Mouse (Mus musculus): ENCODE data around the gene Atpif1. TPM values are rescaled to one million over a fixed set of nuclear protein-coding genes. Genes with fewer than 3 reads are reported as not detected.
A peak's percentile ranks its signal among the peaks of the same experiment; 100 is the strongest.
"Not testable (repeated sequence)": the region's sequence is repeated elsewhere in the genome, so short reads cannot be mapped to it uniquely, and the experiment has no call there.

The Atpif1 gene
- 936 and 950 TPM in 2 replicates for polyA plus RNA-seq (2015; fragmentation: Nextera tagmentation; extraction: Ambion mirVana)

DNA sequence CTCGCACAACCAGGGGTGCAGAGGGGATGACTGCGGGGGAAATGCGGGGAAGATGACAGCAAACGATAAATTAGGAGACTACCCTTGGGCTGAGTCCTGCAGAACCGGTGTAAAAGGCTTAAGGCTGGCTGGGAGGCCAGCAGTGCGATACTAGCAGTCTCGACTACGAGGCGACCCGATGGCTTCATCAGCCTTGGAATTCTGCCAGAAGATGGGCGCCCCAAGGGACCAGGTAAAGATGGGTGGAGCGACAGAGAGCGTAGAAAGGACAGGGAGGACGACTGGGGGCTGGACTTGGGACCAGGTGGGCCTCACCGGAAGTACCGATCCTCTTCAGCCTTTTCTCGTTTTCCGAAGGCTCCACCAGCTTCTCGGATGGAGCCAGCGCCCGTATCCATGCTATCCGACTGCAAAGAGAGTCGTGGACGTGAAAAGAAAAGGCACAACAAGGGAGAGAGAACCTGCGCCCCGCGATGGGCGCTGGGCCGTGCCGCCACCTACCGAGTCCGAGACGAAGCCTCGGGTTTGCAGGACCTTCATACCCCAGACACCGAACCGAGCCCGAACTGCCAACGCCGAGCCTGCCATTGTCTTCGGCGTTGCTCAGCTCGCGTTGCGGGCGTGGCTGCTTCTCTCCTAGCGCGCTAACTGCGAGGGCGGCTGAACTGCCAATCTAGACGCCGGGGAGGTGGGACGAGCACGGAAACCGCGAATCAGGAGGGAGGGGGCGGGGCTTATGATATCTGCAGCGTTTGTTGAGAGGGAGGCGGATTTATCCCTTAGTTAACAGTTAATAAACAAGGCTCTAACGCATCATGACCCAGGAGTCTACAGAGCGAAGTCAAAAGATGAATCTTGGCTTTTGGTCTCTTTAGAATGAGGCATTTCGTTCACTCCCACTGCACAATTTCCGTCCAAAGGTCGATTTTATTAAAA, at the start of gene Atpif1:
Gene Atpif1, minus strand, starts transcription at position 679 of the 936 bp plus-strand sequence.
- WGBS, result under 1% methylated on average over 63 of the region's 63 CpGs
- peak within 1 kb of the TSS; percentile 93 for H3K4me2 ChIP-seq (replicated peaks)
- no peaks in the 10 kb centered on the region for H3K27me3 ChIP-seq
- peak; percentile 90 for ATAC-seq (ENCODE audit: low FRiP score, low read depth)
- peaks cover 35% of the 10 kb centered on the region for H3K4me1 ChIP-seq
- no peaks in the 10 kb centered on the region for H3K9me3 ChIP-seq
- peak within 1 kb of the TSS; percentile 91 for H3K27ac ChIP-seq
- H3K9ac ChIP-seq, result peak within 1 kb of the TSS; percentile 90
- H3K36me3 ChIP-seq, result peaks cover 31% of the 10 kb centered on the region
- peak within 1 kb of the TSS; percentile 77 for H3K4me3 ChIP-seq

DNA sequence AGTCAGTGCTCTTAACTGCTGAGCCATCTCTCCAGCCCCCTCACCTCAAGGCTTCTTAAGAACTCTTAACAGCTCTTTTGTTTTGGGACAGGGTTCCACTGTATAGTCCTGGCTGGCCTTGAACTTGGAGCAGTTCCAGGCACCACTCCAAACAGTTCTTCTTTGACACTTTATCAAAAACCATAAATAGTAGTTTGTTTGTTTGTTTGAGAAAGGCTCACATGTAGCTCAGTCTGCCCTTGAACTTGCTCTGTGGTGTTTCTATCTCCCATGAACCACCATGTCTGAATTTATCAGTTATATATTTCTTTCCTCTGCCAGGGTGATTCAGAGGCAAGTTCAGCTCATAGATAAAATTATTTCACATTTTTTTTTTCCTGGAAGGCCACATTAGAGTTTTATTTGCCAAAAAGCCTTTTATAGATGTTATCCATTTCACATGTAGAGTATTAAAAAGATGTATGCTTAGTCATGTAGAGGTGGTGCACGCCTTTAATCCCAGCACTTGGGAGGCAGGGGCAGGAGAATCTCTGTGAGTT, 41.4 kb upstream of the Atpif1 start:
- no peaks in the 10 kb centered on the region for H3K9me3 ChIP-seq
- peaks cover 4% of the 10 kb centered on the region; the same call in 1 of the 2 replicates for H3K4me1 ChIP-seq
- H3K36me3 ChIP-seq, result no peaks in the 10 kb centered on the region
- no peak overlapping the region for H3K4me3 ChIP-seq
- ATAC-seq (ENCODE audit: low FRiP score, low read depth), result no peak
- H3K9ac ChIP-seq, result no peak overlapping the region
- no peak overlapping the region for H3K27ac ChIP-seq
- WGBS, result 77% methylated on average over 1 of the region's 1 CpGs
- H3K27me3 ChIP-seq, result no peaks in the 10 kb centered on the region
- H3K4me2 ChIP-seq (replicated peaks), result no peak overlapping the region

DNA sequence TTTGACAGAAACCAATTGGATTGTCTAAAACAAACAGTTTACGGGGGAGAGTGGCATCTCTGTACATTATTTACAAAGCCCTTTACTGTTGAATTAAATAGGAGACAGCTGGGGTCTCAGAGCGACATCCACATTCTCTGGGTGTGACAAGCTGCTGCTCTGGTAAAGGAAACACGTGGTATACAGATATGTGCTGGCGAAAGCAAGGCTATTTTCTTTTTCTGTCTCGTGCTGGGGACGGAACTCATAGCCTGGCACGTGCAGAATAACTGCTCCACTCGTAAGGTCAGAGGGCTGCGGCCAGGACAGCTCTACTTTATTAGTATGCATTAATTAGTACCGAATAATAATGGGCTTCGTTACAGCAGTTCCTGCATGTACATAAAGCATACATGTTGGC, 39.9 kb upstream of the Atpif1 start:
- Histone ChIP-seq H3K4me3 (no peak overlapping the region), H3K36me3 (no peaks in the 10 kb centered on the region), H3K4me2 (replicated peaks) (no peak overlapping the region), H3K27me3 (no peaks in the 10 kb centered on the region), H3K9me3 (0 out of 2 replicates have a peak, but pooled peaks cover 2% of the 10 kb centered on the region), H3K27ac (no peak overlapping the region), H3K9ac (no peak overlapping the region), H3K4me1 (peaks cover 4% of the 10 kb centered on the region; the same call in 1 of the 2 replicates)
- 54% methylated on average over 11 of the region's 11 CpGs for WGBS
- no peak for ATAC-seq (ENCODE audit: low FRiP score, low read depth)

DNA sequence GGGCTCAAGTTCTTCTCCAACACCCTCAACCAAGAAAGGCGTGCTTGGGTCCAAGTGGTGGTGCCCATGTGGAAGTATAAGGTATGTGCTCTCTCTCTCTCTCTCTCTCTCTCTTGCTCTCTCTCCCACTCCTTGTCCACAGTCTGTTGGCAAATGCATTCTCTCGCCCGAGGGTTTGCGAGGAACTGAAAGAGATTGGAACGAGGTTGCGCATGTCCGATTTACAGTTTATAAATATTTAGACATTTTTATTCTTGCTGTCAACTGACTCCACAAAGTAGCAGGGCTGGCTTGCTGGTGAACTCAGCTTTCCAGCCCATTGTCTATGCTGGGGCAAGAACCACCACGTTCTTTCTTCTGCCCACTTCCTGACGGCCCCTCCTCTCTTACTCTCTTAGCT, 37.7 kb upstream of the Atpif1 start:
- WGBS, result 80% methylated on average over 9 of the region's 9 CpGs
- 0 out of 2 replicates have a peak, but pooled peaks cover 2% of the 10 kb centered on the region for H3K9me3 ChIP-seq
- peaks cover 4% of the 10 kb centered on the region; the same call in 1 of the 2 replicates for H3K4me1 ChIP-seq
- ATAC-seq (ENCODE audit: low FRiP score, low read depth), result no peak
- no peaks in the 10 kb centered on the region for H3K36me3 ChIP-seq
- H3K9ac ChIP-seq, result no peak overlapping the region
- H3K27me3 ChIP-seq, result no peaks in the 10 kb centered on the region
- H3K4me2 ChIP-seq (replicated peaks), result no peak overlapping the region
- H3K4me3 ChIP-seq, result no peak overlapping the region
- H3K27ac ChIP-seq, result no peak overlapping the region

DNA sequence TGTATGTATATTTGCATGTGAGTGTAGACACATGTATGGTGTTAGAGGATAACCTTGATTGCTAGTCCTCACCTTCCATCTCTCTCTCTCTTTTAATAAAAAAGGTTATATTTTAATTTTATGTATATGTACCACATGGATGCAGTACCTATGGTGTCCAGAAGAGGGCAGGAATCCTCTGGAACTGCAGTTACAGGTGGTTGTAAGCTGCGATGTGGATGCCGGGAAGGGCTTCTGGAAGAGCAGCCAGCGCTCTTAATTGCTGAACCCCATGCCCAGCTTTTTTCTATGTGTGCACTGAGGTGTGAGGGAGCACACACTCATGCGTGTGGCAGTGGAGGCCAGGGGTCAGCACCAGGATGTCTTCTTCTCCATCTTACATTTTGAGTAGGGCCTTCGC, 35.7 kb upstream of the Atpif1 start:
- Histone ChIP-seq H3K4me1 (peaks cover 5% of the 10 kb centered on the region; the same call in 1 of the 2 replicates), H3K27ac (no peak overlapping the region), H3K4me3 (no peak overlapping the region), H3K9me3 (0 out of 2 replicates have a peak, but pooled peaks cover 2% of the 10 kb centered on the region), H3K9ac (no peak overlapping the region), H3K27me3 (no peaks in the 10 kb centered on the region), H3K36me3 (no peaks in the 10 kb centered on the region), H3K4me2 (replicated peaks) (no peak overlapping the region)
- 89% methylated on average over 5 of the region's 5 CpGs for WGBS
- ATAC-seq (ENCODE audit: low FRiP score, low read depth), result no peak

DNA sequence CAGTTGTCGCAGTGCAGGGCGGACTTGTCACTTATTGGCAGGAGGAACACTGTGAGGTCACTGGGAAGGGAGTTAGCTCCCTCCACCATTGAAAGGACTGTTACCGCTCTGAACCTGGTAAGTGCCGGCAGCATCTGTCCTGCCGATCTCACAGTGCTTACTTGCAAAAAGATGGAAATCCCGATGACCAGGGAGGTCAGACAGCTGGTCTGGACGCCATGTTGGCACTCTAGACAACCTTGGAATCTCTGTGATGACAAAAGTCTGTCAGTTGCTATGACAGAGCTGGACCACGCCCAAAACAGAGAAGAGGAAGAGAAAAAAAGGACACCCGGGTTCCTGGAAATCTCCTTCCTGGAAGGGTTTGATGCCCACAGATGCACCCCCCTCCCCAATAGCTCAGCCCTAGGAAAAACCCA, 33.9 kb upstream of the Atpif1 start:
- ATAC-seq (ENCODE audit: low FRiP score, low read depth), result no peak
- 67% methylated on average over 9 of the region's 9 CpGs for WGBS
- Histone ChIP-seq H3K36me3 (no peaks in the 10 kb centered on the region), H3K4me1 (0 out of 2 replicates have a peak, but pooled peaks cover 4% of the 10 kb centered on the region), H3K27me3 (no peaks in the 10 kb centered on the region), H3K4me2 (replicated peaks) (no peak overlapping the region), H3K27ac (no peak overlapping the region), H3K9ac (no peak overlapping the region), H3K9me3 (0 out of 2 replicates have a peak, but pooled peaks cover 2% of the 10 kb centered on the region), H3K4me3 (no peak overlapping the region)

DNA sequence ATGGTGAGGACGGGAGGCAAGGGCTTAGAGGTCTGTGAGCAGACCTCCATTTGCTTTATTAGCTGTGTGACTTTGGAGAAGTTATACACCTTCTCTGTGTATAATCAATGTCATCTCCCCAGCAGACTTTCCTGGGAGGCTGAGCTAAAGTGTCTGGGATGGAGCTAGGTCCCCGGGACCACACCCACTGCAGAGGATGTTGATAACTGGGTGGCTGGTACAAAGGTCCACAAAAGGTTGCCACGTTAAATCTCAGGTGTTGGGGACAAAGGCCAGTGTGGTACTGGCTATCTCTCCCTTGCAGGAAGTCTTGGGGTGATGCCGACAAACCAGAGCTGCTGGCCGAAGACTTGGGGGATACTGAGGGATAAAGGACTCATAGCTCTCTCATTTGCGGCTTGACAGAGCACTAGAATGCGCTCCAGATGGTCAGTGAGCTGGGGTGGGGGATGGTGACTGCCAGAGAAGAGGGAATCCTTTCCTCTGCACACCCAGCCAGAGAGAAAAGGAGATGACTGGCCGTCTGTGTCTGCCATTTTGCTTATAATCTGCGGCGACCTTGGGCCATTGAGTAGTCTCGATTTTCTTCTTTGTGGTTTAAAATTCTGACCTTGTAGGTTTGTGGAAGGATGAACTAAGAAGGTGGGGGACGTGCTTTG, 31.8 kb upstream of the Atpif1 start:
- WGBS, result 77% methylated on average over 12 of the region's 12 CpGs
- no peak overlapping the region for H3K4me3 ChIP-seq
- no peaks in the 10 kb centered on the region for H3K27me3 ChIP-seq
- no peak overlapping the region for H3K4me2 ChIP-seq (replicated peaks)
- 0 out of 2 replicates have a peak, but pooled peaks cover 4% of the 10 kb centered on the region for H3K4me1 ChIP-seq
- H3K9ac ChIP-seq, result no peak overlapping the region
- H3K27ac ChIP-seq, result no peak overlapping the region
- 0 out of 2 replicates have a peak, but pooled peaks cover 2% of the 10 kb centered on the region for H3K9me3 ChIP-seq
- H3K36me3 ChIP-seq, result no peaks in the 10 kb centered on the region
- ATAC-seq (ENCODE audit: low FRiP score, low read depth), result no peak

DNA sequence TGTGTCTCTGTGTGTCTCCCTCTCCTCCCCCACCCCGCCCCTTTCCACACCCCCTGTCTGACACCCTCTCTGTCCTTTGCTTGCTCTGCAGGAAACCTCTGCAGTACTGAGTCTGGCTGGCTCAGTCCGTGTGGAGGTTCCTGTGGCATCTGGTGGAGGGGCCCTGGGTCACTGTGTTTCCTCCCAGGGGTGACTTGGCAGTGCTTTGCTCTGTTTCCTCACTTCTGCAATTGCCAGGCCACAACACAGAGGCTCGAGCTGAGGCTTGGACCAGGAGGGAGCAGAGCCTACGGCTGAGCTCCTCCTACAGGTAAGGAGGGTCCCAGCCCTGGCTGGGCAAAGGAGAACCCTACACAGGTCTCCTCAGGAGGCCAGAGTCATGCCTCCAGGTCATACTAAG, 30.5 kb upstream of the Atpif1 start, which contains the start of gene Ptafr:
Gene Ptafr, plus strand, starts transcription at position 103 of the 400 bp plus-strand sequence.
- H3K27ac ChIP-seq, result no peak within 1 kb of the TSS
- WGBS, result 26% methylated on average over 4 of the region's 4 CpGs

DNA sequence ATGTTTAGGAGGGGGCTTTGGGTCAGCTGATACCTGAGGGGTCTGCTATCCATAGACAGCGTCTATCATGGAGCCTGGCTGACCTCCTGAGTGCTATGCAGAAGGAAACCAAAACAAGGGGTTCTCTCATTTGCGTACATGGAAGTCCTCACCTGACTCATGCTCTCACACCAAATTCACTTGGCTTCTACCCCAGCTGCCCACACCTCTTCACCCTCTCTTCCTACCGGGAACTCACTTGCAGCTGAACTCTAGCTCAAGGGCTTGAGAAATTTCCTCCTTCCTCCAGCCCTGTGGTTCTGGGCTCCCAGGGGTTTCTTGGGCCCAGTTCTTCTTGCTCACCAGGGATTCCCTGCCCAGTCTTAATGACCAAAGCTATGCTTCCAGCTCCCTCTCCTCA, 29.8 kb upstream of the Atpif1 start:
- H3K9ac ChIP-seq, result no peak overlapping the region
- WGBS, result 83% methylated on average over 3 of the region's 3 CpGs
- ATAC-seq (ENCODE audit: low FRiP score, low read depth), result no peak
- no peak overlapping the region for H3K4me2 ChIP-seq (replicated peaks)
- H3K4me3 ChIP-seq, result no peak overlapping the region
- no peaks in the 10 kb centered on the region for H3K27me3 ChIP-seq
- H3K36me3 ChIP-seq, result no peaks in the 10 kb centered on the region
- H3K27ac ChIP-seq, result no peak overlapping the region
- H3K9me3 ChIP-seq, result no peaks in the 10 kb centered on the region
- 0 out of 2 replicates have a peak, but pooled peaks cover 4% of the 10 kb centered on the region for H3K4me1 ChIP-seq

More for the DNA sequence above, 30.5 kb upstream of the Atpif1 start, which contains the start of gene Ptafr:
- H3K27me3 ChIP-seq, result no peaks in the 10 kb centered on the region
- H3K4me1 ChIP-seq, result 0 out of 2 replicates have a peak, but pooled peaks cover 4% of the 10 kb centered on the region
- H3K9me3 ChIP-seq, result no peaks in the 10 kb centered on the region
- H3K36me3 ChIP-seq, result no peaks in the 10 kb centered on the region
- H3K9ac ChIP-seq, result no peak within 1 kb of the TSS
- H3K4me2 ChIP-seq (replicated peaks), result no peak within 1 kb of the TSS
- ATAC-seq (ENCODE audit: low FRiP score, low read depth), result no peak
- H3K4me3 ChIP-seq, result no peak within 1 kb of the TSS

DNA sequence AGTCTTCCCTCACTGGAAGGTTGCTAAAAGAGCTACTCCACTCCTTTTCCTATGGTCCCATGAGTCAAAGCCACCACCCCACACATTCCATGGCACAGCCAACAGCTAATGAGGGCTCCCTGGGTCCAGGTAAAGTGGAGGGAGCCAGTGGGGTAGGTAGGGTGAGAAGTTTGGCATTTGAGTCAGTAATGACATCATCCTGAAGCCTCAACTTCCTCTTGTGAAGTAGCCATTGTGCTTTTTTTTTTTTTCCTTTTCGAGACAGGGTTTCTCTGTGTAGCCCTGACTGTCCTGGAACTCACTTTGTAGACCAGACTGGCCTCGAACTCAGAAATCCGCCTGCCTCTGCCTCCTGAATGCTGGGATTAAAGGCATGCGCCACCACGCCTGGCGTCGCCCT, 22.1 kb upstream of the Atpif1 start:
- not testable (repeated sequence) for H3K27me3 ChIP-seq; H3K9ac ChIP-seq; H3K9me3 ChIP-seq; H3K4me2 ChIP-seq (replicated peaks); H3K4me3 ChIP-seq; H3K27ac ChIP-seq; ATAC-seq (ENCODE audit: low FRiP score, low read depth); H3K4me1 ChIP-seq
- WGBS, result 95% methylated on average over 7 of the region's 7 CpGs
- peaks cover 42% of the 10 kb centered on the region for H3K36me3 ChIP-seq

DNA sequence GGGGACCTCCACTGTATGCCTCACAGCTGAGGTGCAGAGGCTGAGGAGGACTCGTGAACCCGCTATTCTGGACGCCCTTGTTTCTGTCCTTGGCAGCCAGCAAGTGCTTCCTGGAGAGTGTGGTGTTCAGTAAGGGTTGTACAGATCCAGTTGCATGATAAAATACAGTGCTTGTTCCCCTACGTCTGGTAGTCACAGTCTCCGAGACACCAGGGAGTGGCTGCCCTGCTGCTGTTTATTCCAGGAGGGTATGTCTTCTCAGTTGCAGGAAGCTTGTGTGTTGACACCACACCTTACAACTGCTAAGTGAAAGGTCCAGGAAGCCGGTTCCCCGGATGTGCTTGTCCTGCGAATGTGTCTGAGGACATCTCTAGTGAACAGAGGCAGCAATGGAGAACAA, 21.2 kb upstream of the Atpif1 start:
- no peaks in the 10 kb centered on the region for H3K9me3 ChIP-seq
- H3K36me3 ChIP-seq, result peaks cover 51% of the 10 kb centered on the region
- H3K9ac ChIP-seq, result no peak overlapping the region
- no peak for ATAC-seq (ENCODE audit: low FRiP score, low read depth)
- H3K4me2 ChIP-seq (replicated peaks), result no peak overlapping the region
- WGBS, result 81% methylated on average over 8 of the region's 8 CpGs
- H3K27me3 ChIP-seq, result no peaks in the 10 kb centered on the region
- H3K4me1 ChIP-seq, result no peaks in the 10 kb centered on the region
- no peak overlapping the region for H3K27ac ChIP-seq
- H3K4me3 ChIP-seq, result no peak overlapping the region

DNA sequence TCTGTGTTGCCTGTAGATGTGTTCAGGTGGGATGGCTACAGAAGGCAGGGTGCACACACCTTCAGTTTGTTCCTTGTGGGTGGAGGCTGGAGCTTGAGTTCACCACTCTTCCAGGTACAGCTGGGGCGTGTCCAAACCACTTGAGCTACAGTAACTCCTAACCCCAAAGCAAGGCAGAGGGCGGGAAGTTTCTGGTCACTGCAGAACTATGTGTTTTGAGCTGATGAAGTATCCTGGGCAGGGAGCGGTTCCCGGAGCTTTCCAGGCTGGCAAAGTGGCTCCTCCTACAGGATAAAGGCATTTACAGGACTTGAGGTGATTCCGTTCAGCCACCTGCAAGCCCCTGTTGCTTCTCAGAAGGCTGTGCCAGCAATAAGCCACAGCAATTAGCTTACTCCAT, 20.8 kb upstream of the Atpif1 start:
- H3K4me2 ChIP-seq (replicated peaks), result no peak overlapping the region
- no peak overlapping the region for H3K4me3 ChIP-seq
- no peak overlapping the region for H3K27ac ChIP-seq
- H3K9me3 ChIP-seq, result no peaks in the 10 kb centered on the region
- H3K36me3 ChIP-seq, result peaks cover 55% of the 10 kb centered on the region
- H3K9ac ChIP-seq, result no peak overlapping the region
- 80% methylated on average over 5 of the region's 5 CpGs for WGBS
- H3K27me3 ChIP-seq, result no peaks in the 10 kb centered on the region
- ATAC-seq (ENCODE audit: low FRiP score, low read depth), result no peak
- no peaks in the 10 kb centered on the region for H3K4me1 ChIP-seq

All from limb, embryonic 13.5 days (tissue).